Mouse (Mus musculus): Measurements from ENCODE around the gene Rps11.
A peak's percentile ranks its signal among the peaks of the same experiment; 100 is the strongest.

The Rps11 gene

DNA sequence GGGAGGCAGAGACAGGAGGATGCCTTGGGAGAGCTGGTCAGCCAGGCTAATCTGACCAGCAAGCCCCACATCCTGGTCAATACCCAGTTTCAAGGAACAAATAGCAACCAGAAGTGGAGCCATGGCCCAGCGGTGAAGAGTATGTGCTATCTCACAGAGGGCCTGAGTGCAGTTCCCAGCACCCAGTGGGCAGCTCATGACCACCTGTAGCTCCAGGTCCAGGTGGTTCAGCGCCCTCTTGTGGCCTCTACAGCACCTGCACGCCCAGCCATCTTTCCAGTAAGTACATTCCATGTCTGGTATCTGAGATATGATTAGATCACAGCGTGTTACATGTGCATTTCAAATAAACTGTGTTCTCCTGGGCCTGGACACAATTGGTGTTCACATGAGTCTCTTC, 38.2 kb downstream of the Rps11 start:
- peak; percentile 34 for DNase-seq (ENCODE audit: low read depth)

DNA sequence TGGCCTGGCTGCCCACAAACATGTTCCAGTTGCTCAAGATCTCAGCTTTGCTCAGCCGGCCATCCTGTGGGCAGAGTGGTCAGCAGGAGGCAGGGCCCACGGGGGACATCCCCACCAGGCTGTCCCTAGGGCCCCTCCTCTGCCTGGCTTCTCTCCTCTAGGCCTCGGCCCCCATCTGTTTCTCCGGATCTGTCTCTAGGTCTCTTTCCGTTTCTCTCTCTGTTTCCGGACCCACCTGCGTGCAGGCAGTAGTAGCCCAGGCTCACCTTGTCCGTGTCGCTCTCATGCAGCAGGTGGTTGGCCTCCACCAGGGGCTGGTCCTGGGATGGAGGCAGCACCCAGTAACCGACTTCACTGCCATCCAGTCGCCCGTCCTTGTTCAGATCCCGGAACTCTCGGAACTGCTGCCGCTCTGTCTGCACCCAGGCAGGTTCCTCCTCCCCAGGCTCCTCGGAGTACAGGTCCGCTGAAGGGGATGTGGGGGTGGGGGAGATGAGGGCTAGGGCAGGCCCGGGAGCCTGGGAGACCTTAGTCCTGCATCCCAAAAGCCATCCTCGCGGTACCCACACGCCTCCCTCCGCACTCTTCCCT, 40.8 kb downstream of the Rps11 start:
- DNase-seq (ENCODE audit: low read depth): no peak

DNA sequence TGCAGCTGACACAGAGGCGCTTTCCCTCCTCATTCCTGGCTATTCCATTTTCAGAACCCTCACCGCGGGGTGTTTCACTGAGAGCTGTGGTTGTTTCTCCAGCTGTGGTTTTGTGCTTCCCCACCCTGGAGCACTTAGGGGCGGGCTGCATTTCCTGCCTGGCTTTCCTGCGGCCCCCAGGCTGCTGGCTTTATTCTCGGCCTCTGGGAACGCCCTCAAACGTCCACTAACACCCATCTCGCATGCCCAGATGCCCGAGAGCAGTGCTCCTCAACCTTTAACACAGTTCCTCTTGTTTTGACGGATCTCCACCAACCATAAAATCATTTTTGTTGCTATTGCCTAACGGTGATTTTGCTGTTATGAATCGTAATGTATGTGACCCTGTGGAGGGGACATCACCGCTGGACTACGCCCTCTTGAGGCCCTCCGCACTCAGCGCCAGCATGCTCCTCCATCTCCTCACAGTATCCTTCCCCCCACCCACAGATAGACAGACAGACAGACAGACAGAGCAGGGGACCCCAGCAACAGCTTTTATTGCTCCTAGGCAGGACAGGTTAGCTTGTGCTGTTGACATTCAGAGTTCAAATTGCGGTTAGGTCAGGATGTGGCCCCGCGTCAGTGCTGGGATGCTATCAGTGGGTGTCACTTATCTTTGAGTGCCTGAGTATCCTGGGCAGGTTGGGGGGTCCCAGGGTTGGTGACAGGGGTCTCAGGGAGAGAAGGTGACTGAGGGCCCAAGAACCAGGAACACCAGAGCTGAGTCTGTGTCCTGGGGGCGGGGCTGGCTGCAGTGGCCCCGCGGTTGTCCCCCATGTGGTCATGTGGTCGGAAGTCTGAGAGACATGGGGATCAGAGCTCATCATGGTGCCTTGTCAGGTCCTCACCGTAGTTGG, 41.6 kb downstream of the Rps11 start:
- no peak for DNase-seq (ENCODE audit: low read depth)

GRCm38 (mm10) chr7:45081016-45081415, 43.2 kb downstream of the Rps11 start:
- peak; percentile 68 for DNase-seq (ENCODE audit: low read depth)

- peak; percentile 94 for DNase-seq (ENCODE audit: low read depth)
Measured at GRCm38 (mm10) chr7:45079856-45080255, 44.4 kb downstream of the Rps11 start.

DNA sequence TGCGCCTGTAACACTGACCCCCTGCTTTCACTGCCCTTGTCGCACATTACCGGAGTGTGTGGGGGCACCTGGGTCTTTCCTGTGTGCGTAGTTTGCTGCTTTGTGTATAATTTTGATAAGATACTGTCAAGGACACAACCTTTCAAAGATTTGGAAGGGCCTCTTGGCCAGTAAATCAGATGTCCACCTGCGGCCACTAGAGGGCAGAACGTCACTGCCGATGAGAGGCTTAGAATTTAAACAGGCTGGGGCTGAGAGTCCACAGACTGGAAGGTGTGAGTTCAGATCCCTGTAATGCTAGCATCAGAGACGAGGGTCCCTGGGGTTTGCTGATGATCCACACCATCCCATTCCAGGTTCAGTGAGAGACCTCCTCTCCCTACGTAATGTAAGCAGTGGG, 45.7 kb downstream of the Rps11 start:
- peak; percentile 89 for DNase-seq (ENCODE audit: low read depth)

- no peak for DNase-seq (ENCODE audit: low read depth)
Measured at GRCm38 (mm10) chr7:45077829-45078228, 46.4 kb downstream of the Rps11 start.

GRCm38 (mm10) chr7:45077322-45077721, 46.9 kb downstream of the Rps11 start:
- DNase-seq (ENCODE audit: low read depth): no peak

GRCm38 (mm10) chr7:45076501-45076900, 47.7 kb downstream of the Rps11 start:
- DNase-seq (ENCODE audit: low read depth): no peak

- peak; percentile 86 for DNase-seq (ENCODE audit: low read depth)
Measured at GRCm38 (mm10) chr7:45075405-45075804, 48.8 kb downstream of the Rps11 start.

DNA sequence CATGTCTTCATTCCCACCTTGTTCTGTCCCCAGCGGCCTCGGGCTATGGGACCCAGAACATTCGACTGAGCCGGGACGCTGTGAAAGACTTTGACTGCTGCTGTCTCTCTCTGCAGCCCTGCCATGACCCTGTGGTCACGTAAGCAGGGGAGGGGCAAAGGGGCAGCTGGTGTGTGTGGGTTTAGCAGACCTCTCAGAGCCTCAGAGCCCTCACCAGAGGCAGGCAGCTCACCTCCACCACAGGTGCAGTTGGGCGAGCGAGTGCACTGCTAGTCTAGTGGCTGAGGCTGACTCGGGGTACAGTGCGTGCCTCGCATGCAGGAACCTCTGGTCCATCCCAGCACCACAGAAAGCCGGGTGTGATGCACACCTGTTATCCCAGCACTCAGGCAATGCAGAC, 50.3 kb downstream of the Rps11 start:
- no peak for DNase-seq (ENCODE audit: low read depth)

DNA sequence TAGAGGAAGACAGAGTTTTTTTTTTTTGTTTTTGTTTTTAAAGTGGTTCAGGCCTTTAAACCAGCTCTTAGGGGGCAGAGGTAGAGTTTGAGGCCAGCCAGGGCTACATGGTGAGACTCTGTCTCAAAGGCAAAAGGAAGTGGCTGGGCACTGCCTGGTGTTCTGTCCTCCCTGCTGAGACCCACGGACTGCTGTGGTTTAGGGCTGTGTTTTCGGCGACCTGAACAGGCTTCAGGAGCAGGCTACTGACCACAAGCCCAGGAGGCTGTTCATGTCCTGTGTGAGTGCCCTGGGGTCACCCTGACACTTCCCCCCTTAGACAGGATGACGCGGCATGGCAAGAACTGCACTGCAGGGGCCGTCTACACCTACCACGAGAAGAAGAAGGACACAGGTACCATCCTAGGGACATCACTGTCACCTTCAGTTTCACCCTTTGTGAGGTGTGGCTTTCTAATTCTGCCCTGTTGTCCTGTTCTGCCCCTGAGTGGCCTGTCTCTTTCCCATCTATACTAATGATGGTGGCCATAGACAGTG, 51.0 kb downstream of the Rps11 start:
- DNase-seq (ENCODE audit: low read depth): no peak

All from NIH3T3 (cell line).